Mouse (Mus musculus): ENCODE data around the gene Zfp947. TPM values are rescaled to one million over a fixed set of nuclear protein-coding genes. Genes with fewer than 3 reads are reported as not detected.
"Not testable (repeated sequence)": the region's sequence is repeated elsewhere in the genome, so short reads cannot be mapped to it uniquely, and the experiment has no call there.

The Zfp947 gene
- 2.1 and 2.3 TPM in 2 replicates for polyA plus RNA-seq (2014; fragmentation: Nextera tagmentation; extraction: Ambion mirVana)

DNA sequence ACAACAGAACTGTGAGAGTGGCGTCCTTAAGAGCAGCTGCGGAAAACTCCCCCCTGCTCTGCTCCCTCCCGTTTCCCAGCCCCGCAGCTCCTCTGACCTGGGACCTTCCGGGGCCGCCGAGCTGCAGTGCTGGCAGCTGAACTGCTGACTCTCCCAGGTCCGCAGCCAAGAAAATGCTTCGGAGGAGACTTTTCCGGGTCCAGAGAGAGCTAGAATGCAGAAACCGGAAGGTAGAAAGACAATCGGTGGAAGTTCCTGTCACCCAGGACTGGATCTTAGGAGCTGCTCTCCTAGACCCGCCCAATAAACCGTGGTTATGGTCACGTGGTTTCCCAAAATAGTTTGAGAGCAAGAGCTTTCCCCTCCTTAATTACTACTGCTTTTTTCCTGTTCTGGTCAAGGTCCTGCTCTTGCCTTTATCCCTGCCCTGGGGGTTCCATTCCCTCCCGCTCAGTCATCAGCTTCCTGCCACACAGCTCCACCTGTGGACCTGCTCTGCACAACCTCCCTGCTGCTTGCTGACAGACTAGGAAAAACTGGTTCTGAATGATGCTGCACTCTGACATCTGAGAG is at the start of gene Zfp947:
TSS of gene Zfp947 (minus strand) at position 469 of the 573 bp plus-strand sequence.
- H3K27ac ChIP-seq (replicated peaks; ENCODE audit: low read depth, low read length) = 0 out of 2 replicates have a peak within 1 kb of the TSS, but pooled peaks have one; percentile 21
- WGBS = under 1% methylated on average over 16 of the region's 16 CpGs
- not testable (repeated sequence) for H3K9me3 ChIP-seq (ENCODE audit: control insufficient read depth, low read length); H3K27me3 ChIP-seq (ENCODE audit: control insufficient read depth, insufficient read depth, low read length); H3K4me1 ChIP-seq (ENCODE audit: control insufficient read depth, insufficient read depth, low read length); H3K36me3 ChIP-seq (ENCODE audit: control insufficient read depth, insufficient read depth, low read length)
- H3K4me3 ChIP-seq (ENCODE audit: low read depth, low read length) = peak within 1 kb of the TSS; percentile 43
- DNase-seq (ENCODE audit: low spot score) (peak; percentile 60), ATAC-seq (ENCODE audit: insufficient number of reproducible peaks, low FRiP score, low TSS enrichment, low read depth) (peak; percentile 92)
- H3K4me2 ChIP-seq (ENCODE audit: low read depth, severe bottlenecking) = peak within 1 kb of the TSS; percentile 43
- H3K9ac ChIP-seq (ENCODE audit: low read length) = peak within 1 kb of the TSS; percentile 57

DNA sequence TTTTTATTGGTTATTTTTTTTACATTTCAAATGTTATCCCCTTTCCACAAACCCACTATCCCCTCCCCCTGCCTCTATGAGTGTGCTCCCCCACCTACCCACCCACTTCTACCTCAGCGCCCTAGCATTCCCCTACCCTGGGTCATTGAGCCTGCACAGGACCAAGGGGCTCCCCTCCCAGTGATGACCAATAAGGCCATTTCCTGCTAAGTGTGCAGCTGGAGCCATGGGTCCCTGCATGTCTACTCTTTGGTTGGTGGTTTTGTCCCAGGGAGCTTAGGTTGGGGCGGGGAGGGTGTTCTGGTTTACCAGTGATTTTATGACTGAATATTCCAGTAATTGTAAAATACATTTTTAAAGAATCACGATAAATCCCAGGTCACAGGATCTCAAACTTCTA is 686 bp downstream of the Zfp947 start:
- WGBS = 9% methylated on average over 3 of the region's 3 CpGs
- peak overlapping the region; percentile 43 for H3K4me2 ChIP-seq (ENCODE audit: low read depth, severe bottlenecking)
- H3K4me1 ChIP-seq (ENCODE audit: control insufficient read depth, insufficient read depth, low read length); H3K27me3 ChIP-seq (ENCODE audit: control insufficient read depth, insufficient read depth, low read length); H3K9me3 ChIP-seq (ENCODE audit: control insufficient read depth, low read length); H3K27ac ChIP-seq (replicated peaks; ENCODE audit: low read depth, low read length); DNase-seq (ENCODE audit: low spot score); H3K36me3 ChIP-seq (ENCODE audit: control insufficient read depth, insufficient read depth, low read length): not testable (repeated sequence)
- peak; percentile 18; the same call in 1 of the 2 replicates for ATAC-seq (ENCODE audit: insufficient number of reproducible peaks, low FRiP score, low TSS enrichment, low read depth)
- H3K9ac ChIP-seq (ENCODE audit: low read length) = peak overlapping the region; percentile 57; the same call in 1 of the 2 replicates
- H3K4me3 ChIP-seq (ENCODE audit: low read depth, low read length) = peak overlapping the region; percentile 43

DNA sequence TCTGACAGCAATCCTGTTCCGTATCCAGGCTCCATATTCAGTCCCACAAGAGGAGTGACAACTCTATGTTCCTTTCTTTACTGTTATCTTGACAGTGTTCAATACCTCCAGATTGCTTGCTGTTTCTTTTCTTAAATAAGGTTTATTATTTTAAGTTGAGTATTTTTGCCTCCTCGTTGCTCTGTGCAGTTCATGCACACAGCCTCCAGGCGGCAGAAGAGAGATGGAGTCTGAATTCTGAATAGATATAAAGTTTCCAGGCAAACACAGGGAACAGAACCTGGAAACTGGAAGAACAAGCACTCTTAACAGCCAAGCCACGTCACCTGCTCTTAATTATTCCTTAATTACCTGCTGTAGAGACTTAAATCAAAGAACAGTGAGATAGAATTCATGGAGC is 12.0 kb downstream of the Zfp947 start:
- not testable (repeated sequence) for H3K27me3 ChIP-seq (ENCODE audit: control insufficient read depth, insufficient read depth, low read length); ATAC-seq (ENCODE audit: insufficient number of reproducible peaks, low FRiP score, low TSS enrichment, low read depth); H3K9ac ChIP-seq (ENCODE audit: low read length); H3K4me1 ChIP-seq (ENCODE audit: control insufficient read depth, insufficient read depth, low read length); H3K4me3 ChIP-seq (ENCODE audit: low read depth, low read length); DNase-seq (ENCODE audit: low spot score); H3K9me3 ChIP-seq (ENCODE audit: control insufficient read depth, low read length); H3K27ac ChIP-seq (replicated peaks; ENCODE audit: low read depth, low read length); H3K36me3 ChIP-seq (ENCODE audit: control insufficient read depth, insufficient read depth, low read length); H3K4me2 ChIP-seq (ENCODE audit: low read depth, severe bottlenecking)
- WGBS = 64% methylated on average over 2 of the region's 4 CpGs

DNA sequence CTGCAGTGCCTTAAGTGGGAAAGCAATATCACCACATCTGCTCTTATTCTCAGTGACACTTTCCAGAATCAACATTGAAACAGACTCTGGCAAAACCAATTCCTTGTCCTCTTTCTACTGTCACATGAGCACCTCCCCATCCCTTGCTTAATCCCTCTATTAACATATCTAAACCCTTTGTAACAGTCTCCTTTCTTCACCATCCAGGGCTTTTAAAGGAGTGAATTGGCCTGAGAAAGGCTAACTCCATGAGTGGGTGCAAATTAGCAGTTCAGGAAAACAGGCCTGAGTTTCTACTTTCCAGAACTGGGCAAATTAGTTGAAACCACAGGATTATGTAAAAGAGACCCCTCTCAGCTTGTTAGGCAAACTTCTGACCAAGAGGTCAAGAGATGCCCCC is 47.2 kb downstream of the Zfp947 start:
- no peak overlapping the region for H3K27ac ChIP-seq (replicated peaks; ENCODE audit: low read depth, low read length)
- H3K9me3 ChIP-seq (ENCODE audit: control insufficient read depth, low read length) = no peaks in the 10 kb centered on the region
- ATAC-seq (ENCODE audit: insufficient number of reproducible peaks, low FRiP score, low TSS enrichment, low read depth) (no peak), DNase-seq (ENCODE audit: low spot score) (no peak)
- H3K4me2 ChIP-seq (ENCODE audit: low read depth, severe bottlenecking) = no peak overlapping the region
- H3K27me3 ChIP-seq (ENCODE audit: control insufficient read depth, insufficient read depth, low read length) = no peaks in the 10 kb centered on the region
- H3K36me3 ChIP-seq (ENCODE audit: control insufficient read depth, insufficient read depth, low read length) = no peaks in the 10 kb centered on the region
- no peak overlapping the region for H3K9ac ChIP-seq (ENCODE audit: low read length)
- H3K4me1 ChIP-seq (ENCODE audit: control insufficient read depth, insufficient read depth, low read length) = no peaks in the 10 kb centered on the region
- no peak overlapping the region for H3K4me3 ChIP-seq (ENCODE audit: low read depth, low read length)

Other genes starting within 250 kb of the Zfp947 start
- 26.0 and 29.9 TPM in 2 replicates for gene Zfp942, start 203.7 kb downstream of the Zfp947 start, polyA plus RNA-seq (2014; fragmentation: Nextera tagmentation; extraction: Ambion mirVana)
- gene Zfp943, start 203.6 kb downstream of the Zfp947 start, polyA plus RNA-seq (2014; fragmentation: Nextera tagmentation; extraction: Ambion mirVana) = 19.1 and 20.2 TPM in 2 replicates
- gene Zfp994, start 59.4 kb upstream of the Zfp947 start, polyA plus RNA-seq (2014; fragmentation: Nextera tagmentation; extraction: Ambion mirVana) = 1.9 and 2.4 TPM in 2 replicates
- gene CT030661.1, start 148.6 kb upstream of the Zfp947 start, polyA plus RNA-seq (2014; fragmentation: Nextera tagmentation; extraction: Ambion mirVana) = 12.2 and 13.1 TPM in 2 replicates
- 17.9 and 18.0 TPM in 2 replicates for gene Zfp944, start 195.2 kb upstream of the Zfp947 start, polyA plus RNA-seq (2014; fragmentation: Nextera tagmentation; extraction: Ambion mirVana)
- 8.5 and 9.0 TPM in 2 replicates for gene Zfp758, start 195.3 kb upstream of the Zfp947 start, polyA plus RNA-seq (2014; fragmentation: Nextera tagmentation; extraction: Ambion mirVana)